Mouse (Mus musculus): ENCODE data around the gene Rad9b.
A peak's percentile ranks its signal among the peaks of the same experiment; 100 is the strongest.

The Rad9b gene

DNA sequence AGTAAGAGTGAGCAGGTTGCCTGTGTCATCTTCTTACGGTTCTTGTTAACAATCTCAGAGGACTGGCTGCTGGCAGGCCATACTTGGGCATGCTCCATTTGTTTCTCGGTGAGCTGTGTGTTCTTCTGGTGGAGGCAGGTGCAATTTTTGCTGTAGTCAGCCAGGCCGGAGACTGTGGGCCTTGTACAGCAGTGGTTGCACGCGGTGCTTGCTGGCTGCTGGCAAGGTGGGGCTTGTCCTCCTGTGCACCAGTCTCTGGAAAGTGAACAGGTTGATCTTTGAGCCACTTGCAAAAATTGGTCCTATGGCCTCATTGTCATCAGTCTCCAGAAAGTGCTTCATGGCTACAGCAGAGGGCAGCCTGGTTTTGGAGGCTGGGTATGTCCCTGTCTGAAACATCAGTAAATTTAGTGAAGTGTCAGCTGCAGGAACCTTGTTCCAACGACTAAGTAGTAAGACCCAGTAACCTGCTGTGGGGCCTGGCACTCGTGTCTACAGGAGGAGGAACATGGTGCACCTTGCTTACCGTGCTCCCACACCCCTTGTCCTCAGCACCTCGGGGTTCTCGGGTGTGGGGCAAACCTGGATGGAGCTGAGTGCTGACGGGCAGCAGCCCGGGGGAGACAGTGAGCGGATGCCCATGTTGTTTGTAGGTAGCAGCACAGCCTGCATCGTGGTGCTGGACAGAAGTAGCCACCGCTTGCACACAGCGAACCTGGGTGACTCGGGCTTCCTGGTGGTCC lies 40.9 kb downstream of the Rad9b start:
- DNase-seq (ENCODE audit: low spot score), result no peak

DNA sequence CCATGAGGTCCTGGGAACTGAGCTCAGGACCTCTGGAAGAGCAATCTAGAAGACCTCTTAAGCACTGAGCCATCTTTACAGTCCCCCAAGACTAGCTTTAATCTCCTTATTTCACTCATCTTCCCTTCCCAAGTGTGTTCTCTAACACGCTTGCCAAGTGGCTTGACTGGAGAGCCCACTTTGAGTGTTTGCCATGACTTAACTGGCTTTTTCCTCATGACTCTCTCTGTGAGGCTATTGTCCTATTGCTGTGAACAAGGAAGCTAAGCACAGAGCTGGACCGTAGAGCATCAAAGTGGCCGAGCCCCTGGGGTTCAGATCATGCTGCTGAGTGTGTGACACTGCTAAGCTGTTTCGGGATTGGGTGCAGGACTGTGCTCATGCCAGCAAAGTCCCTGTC lies 41.7 kb downstream of the Rad9b start:
- no peak for DNase-seq (ENCODE audit: low spot score)

DNA sequence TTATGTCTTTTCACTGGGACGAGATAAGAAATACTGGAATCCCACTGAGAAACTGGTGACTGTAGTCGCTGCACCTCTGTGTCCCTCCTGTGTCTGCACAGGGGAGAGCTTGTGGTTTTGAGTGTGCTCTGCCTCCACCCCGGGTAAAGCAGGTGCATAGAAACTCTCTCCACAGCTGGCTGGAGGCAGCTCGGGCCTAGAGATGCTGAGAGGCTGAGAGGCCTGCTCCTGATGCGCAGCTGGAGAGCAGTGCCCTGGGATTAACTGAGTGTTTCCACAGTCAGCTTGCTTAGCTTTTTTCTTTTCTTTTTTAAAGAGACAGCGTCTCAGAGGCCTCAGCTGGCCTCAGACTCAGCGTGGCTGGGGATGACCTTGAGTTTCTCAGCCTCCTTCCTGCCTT lies 42.3 kb downstream of the Rad9b start:
- no peak for DNase-seq (ENCODE audit: low spot score)

DNA sequence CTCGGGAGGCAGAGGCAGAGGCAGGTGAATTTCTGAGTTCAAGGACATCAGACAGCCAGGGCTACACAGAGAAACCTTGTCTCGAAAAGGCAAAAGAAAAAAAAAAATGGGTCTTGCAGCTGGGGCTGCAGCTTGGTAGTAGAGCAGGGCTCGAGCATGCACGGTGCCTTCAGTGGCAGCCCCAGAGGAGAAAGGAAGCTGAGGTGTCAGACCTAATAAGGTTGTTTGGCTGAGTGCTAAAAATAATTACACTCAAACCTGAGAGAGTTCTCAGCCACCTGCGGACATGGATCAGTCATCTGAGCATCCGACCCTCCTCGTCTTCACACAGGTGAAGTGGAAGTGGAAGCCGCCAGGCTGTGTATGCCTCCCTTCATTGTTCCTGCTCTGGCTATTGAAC lies 43.3 kb downstream of the Rad9b start:
- no peak for DNase-seq (ENCODE audit: low spot score)

DNA sequence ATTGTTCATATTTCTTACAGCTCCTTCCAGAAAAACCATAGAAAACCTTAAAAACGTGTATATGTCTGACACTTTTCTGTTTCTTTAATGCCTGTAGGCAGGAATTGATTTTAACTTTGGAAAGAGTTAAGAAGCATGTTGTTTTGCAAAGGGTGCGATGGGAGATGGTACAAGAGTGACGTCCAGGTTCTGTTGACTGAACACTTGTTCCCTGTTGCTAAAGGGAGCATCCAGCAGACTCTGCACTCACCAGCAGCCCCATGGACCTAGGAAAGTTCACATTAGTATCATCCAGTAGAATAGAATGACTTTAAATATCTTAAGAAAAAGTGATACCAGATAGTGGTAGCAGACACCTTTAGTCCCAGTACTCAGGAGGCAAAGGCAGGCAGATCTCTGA lies 47.5 kb downstream of the Rad9b start:
- DNase-seq (ENCODE audit: low spot score), result no peak

DNA sequence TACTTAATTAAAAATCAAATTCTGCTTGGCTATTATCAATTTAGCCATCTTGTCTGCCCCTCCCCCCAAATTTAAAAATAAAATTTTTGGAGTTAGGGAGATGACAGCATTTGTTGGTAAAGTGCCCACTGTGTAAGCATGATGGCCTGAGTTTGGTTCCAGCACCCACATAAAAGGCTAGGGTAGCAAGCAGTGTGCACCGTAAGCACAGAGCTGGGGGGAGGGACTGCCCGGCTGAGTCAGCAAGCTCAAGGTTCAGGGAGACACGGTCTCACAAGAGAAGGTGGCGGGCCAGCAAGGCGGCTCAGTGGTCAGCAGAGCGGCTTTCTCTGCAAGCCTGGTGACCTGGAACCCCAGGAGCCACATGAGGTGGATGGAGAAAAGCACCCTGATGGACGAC lies 48.6 kb downstream of the Rad9b start:
- no peak for DNase-seq (ENCODE audit: low spot score)

DNA sequence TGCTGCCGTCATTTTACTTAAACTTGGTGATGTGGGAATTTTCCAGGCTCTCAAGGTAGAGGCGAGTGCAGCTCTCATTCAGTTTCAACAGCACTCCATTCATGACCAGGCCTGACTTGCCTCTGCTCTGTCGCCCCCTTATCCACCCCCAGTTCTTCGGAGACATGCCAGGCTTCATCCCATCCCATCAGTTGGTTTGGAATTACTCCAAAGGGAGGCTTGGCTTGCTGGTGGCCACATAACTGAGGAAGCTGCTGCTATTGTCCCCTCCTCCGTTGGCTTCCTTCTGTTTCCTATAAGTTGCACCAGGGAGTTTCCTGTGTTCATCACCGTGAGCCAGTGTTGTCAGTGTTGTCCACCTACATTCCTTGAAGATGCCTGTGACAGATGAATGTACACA lies 49.5 kb downstream of the Rad9b start:
- no peak for DNase-seq (ENCODE audit: low spot score)

DNA sequence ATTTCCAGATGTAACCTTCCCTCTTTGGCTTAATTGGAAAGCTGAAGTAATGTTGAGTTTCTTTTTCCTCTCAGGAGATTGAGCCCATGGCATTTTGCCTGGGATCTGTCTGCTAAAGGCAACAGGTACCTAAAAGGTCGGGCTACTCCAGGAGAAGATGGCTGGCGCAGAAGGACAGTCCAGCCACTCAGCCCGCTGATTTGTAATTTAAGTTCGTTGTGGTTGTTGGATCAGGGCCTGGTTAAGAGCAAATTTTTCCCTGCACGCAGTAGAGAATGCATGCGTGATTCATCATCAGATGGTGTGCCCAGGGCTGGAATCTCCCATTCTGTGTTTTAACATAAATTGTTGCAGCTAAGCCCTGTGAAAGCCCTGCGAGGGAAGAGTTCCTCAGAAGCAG lies 50.1 kb downstream of the Rad9b start:
- DNase-seq (ENCODE audit: low spot score), result no peak

DNA sequence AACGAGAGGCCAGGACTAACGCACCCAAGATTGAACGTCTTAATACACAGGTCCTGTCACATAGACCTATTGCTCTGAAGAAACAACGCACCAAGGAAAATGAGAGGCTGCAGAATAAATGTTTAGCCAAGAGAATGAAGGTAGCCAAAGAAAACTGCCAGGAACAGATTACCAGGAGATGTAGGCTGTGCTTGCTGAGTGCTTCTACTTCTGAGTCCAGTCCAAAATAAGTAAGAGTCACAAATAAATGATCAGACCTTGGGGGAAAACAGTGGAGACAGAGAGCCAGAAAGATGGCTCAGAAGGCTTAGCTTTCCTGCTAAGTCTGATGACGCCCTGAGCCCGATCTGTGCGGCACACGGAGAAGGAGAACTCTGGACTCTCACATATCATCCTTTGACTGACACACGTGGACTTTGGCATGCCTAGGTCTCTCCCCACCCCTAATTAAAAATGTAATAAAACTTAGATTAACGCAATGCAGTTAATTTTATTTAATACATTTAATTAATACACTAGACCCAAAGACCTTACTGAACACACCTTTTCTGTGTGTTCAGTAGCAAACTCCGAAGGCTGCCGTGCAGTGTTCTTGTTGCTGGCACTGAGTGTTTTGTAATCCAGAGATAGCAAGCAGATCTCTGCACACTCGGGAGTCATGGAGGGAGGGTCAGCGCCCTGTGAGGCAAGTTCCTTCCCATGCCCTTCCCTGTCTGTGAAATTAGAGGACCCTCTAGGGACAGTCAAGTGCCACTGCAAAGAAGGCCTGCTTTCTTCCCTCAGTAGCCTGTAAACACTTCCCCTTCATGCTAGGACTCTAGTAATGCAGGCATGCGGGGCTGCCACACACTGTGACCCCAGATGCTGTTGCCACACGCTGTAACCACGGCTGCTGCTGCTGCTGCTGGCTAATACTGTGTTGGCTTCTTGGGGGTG lies 51.0 kb downstream of the Rad9b start:
- no peak for DNase-seq (ENCODE audit: low spot score)

DNA sequence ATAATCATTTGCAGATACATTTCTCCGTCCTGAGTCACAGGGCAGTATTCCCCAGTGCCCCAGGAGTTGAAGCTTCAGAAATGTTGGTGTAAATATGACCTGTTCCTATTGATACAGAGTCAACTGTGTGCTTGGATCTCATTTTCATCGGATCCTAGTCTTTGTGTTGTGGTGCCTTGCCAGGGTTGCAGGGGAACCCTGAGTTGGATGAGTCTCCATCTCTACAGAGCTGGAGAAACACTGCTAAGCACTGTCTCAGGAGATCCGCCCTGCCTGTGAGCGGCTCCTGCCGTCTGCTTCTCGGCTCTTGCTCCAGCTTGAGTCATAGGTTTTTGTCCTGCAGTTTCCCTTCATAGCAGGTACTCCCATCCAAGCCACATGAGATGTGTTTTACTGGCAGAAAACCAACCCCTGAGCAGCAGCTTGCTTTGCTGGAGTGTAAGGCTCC lies 53.9 kb downstream of the Rad9b start:
- DNase-seq (ENCODE audit: low spot score), result no peak

DNA sequence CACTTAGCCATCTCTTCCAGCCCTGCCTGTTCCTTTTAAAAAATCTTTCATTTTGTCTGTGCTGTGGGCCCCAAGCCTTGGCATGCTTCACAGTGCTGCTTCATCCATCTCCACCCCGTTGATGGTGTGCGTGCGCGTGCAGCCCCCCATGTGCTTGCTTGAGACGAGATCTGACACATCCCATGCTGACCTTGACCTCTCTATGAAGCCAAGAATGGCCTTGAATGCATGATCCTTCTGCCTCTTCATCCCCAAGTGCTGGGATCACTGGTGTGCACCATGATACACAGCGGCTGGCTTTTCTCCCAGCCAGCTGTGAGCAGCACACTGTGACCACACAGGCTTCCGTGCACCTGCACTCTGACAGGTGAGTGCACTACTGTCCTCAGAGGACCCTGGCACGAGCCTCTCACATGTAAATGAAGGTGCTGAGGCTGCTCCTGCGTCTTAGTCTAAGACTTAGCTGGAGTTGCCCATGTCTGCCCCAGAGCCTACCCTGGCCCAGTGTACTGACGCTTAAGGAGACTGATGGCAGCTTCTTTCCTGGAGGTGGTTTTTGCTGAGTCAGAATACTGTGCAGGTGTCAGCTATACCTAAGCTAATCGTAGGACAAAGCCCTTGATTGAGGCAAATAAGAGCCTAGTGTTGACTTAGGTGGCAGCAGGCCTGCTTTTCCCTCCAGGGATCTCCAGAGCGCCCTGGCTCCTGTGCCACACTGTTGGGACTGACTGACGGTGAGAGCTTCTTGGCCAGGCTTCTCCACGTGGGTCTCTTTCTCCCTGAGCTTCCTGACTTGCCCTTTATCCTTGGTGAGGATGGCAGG lies 58.7 kb downstream of the Rad9b start:
- DNase-seq (ENCODE audit: low spot score), result no peak

DNA sequence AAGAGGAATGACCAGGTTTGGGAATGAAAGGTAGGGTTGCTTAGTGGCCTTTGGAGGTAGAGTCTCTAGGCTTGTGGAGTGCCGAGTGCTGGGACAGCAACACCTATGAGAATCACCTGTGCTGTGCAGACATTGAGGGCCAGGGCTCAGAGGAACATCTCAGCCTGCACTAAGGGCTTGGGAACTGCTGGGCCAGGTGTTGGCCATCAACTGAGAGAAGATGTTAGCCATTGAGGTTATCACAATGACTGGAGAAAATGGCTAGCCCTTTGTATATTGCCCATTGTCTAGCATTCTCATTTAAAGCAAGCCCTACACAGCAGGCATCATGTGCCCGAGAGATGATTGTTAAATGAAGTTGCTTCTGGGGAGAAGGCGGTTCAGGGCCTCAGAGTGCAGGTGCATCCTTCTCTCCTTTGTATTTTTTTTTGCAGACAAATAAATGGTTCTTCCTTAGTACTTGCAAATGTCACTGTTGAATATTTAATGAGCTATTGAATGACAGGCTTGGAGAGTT lies 59.8 kb downstream of the Rad9b start:
- no peak for DNase-seq (ENCODE audit: low spot score)

DNA sequence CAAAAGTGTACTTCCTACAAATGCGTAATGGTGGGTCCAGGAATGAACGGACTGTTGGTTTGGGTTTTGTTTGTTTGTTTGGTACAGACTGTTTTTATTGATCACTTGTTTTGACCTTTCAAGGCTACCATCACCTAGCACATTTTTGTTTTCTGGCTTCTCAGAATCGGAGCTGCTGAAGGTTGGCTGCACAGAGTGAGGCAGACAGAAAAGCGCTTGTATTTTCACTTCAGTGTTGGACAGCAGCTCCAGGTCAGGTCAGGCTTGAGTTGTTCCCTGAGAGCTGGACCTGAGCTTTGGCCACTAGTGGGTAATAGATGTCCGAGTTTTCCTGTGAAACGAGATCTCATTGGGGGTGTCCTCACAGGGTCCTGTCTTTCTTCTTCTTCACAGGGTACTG lies 60.9 kb downstream of the Rad9b start:
- no peak for DNase-seq (ENCODE audit: low spot score)

DNA sequence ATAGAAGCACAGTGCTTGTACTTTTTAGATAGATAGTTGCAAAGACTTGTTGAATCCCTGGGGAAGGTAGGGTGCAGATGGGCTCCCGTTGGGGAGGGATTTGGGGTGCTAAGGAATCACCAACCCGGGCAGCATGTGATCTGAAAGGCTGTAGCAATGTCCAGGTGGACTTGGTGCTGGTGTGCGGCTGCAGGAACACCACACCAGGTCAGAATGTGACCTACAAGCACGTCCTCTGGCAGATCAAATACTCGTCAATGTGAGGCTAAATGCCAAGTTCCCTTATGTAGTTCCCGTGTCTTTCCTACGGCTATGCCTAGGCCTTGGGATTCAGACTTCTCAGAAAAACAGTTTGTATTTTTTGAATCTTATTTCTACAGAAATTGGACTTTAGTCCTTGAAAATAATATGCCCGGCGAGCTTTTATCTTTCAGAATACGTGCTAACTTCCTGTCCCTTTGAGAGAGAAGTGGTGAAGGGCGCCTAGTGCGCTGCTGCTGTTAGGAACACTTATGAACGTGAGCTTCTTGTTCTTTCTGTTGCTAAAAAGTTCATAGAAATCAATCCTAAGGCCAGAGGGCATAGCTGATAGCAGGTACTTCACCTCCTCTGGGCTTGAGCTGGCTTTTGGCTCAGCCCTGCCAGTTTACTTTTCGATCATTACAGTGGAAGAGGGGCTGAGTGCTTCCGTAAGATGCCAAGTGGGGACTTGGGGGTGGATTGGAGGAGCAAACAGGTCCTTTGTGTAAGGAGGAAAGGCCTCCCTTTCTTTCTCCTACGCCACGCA lies 62.3 kb downstream of the Rad9b start:
- no peak for DNase-seq (ENCODE audit: low spot score)

DNA sequence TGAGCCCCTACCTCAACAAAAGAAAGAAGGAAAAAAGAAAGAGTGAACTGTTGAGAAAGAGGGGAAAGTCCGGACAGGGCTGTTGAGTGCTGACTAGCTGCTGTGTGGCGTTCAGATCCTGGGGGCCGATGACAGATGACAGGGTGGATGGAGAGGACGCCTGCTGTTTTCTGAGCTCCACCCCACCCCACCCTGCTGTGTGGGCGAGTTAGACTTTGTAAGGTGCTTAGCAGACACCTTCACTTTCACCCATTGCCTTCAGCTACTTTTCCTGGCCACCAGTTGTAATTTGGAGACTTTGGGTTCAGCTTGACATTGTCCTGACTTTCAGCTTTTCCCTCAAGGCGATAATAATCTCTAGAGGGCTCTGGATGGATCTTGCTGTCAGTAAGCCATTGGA lies 62.9 kb downstream of the Rad9b start:
- DNase-seq (ENCODE audit: low spot score), result no peak

DNA sequence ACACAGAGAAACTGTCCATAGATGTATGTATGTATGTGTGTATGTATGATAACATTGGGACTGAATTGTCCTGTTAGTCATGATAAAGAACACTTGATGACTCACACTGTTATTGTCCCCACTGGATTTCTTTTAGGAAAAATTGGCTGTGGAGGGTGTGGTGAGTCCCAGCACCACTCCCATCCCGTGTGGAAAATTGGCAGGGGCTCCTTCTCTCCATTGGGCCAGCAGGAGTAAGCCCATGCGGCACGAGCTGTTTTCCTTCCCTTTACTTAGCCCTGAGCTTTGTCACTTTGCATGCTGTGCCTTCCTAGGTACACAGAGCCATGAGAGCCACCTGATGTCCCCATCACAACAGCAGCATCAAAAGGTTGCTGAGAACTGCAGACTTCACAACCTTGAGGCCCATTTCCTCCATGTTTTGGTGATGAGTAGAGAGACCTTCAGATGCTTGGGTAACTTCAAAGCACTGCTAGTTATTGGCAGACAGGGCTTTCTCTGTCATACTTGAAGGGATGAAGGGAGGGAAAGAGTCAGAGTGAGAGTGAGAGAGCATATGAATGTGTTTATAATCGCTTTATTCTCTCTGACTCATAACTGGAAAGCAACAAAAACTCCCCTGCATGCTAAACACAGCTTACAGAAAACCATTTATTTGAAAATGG lies 65.8 kb downstream of the Rad9b start:
- DNase-seq (ENCODE audit: low spot score), result no peak

DNA sequence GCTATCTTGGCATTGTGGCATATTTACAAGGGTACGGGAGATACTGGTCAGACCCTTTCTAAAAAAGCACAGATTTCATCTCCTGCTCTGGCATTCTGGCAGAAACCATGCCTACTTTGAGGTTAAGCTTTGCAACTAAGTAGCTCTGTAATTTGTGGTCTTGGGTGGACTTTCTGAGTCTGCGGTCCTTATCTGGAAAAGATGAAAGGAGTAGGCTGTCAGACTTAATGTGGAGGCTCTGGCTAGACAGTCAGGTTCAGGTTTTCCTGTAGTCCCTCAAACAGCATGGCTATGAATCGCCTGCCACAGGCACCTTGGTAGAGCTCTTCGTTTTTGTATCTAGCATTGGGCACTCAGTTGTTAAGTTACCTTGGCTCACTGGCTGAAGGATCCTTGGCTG lies 67.0 kb downstream of the Rad9b start:
- DNase-seq (ENCODE audit: low spot score), result no peak

DNA sequence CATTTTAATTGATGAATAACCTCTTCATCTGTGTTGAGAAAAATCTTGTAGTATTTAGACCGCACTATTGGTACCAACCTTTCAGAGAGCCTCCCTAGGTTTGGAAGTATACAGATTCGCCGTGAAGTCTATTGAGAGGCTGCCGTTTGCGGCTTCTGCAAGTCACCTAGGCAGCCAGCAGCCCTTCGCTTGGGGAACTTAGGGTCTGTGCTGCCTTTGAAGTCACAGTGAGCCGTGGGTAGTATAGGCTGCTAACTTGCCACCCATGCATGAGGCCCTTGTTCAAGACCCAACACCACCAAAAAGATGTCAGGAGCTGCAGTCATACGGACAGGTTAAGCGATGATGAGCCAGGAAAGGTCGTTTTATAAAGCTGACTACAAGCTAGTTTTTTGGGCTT lies 67.8 kb downstream of the Rad9b start:
- no peak for DNase-seq (ENCODE audit: low spot score)

DNA sequence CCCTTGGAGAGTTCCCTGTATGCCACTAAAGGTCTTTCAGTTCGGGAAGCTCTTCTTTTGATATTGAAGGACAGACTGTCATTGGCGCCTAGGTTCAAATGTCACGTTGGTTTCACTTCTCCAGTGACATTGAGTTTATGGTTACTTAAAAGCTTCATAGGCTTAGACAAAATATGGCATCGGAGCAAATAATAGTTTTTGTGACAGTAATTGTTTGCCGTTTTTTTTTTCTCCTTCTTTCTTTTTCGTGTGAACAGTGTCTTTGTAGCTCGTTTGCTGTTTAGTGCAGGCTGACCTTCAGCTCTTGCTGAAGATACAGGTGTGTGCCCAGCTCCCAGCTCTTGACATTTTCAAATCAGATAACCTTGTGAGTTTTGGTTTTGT lies 68.3 kb downstream of the Rad9b start:
- DNase-seq (ENCODE audit: low spot score), result no peak

DNA sequence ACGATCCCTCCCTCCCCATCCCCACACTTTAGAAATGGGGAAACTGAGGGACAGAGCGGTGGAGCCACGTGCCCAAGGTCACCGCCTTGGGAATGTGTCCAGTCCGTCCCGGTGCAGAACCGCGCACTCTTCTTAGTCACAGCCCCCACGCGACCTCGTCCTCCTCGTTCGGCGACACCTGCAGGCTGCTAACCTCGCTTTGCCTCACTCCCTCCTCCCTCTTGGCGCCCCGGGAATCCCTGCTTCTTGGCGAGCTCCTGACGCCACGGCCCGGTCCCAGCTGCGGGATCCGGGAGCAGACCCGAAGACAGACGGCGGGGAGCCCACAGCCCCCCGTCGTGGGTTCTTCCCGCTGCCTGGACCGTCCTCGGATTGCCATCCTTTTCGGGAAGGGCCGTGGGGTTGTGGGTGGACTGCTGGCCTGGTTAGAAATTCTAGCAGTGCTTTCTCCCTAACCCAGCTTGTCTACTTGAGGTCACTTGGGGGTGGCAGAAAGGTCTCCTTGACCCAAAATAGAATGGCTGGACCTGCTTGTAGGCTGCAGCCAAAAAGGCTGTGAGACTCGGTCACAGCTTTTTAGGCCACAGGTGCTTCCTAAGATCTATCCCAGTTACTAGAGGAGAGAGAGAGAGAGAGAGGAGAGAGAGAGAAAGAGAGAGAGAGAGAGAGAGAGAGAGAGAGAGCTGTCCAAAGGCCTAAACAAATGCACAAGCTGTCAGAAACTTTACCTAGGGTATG lies 68.8 kb downstream of the Rad9b start:
- DNase-seq (ENCODE audit: low spot score), result peak; percentile 21

All from ovary, postnatal 14 days (tissue).